Mouse (Mus musculus) testis, postnatal 14 days (tissue): ENCODE results near the gene Myh9.
"Not testable (repeated sequence)": the region's sequence is repeated elsewhere in the genome, so short reads cannot be mapped to it uniquely, and the experiment has no call there.

Experiments used
- DNase-seq: peaks from one replicate; pipeline ENCODE4 v3.0.0; 2021; ENCODE audit warnings: low spot score

Myh9 gene

DNA sequence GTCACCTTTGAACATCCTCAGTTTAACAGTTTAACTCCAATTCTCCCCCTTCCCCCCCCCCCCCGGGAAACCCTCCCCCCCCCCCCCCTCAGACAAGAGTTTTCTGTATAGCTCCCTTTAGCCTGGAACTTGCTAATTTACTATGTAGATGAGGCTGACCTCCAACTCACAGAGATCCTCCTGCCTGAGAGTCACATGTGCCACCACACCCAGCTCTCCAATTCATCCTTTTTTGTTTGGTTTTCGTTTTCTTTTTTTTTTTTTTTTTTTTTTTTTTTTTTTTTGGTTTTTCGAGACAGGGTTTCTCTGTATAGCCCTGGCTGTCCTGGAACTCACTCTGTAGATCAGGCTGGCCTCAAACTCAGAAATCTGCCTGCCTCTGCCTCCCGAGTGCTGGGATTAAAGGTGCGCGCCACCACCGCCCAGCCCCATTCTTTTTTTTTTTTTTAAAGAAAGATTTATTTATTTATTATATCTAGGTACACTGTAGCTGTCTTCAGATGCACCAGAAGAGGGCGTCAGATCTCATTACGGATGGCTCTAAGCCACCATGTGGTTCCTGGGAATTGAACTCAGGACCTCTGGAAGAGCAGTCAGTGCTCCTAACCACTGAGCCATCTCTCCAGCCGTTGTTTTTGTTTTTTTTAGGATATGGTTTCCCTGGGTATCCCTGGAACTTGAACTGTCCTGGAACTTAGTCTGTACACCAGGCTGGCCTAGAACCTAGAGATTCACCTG, 25.4 kb upstream of the Myh9 start:
- DNase-seq: not testable (repeated sequence)

DNA sequence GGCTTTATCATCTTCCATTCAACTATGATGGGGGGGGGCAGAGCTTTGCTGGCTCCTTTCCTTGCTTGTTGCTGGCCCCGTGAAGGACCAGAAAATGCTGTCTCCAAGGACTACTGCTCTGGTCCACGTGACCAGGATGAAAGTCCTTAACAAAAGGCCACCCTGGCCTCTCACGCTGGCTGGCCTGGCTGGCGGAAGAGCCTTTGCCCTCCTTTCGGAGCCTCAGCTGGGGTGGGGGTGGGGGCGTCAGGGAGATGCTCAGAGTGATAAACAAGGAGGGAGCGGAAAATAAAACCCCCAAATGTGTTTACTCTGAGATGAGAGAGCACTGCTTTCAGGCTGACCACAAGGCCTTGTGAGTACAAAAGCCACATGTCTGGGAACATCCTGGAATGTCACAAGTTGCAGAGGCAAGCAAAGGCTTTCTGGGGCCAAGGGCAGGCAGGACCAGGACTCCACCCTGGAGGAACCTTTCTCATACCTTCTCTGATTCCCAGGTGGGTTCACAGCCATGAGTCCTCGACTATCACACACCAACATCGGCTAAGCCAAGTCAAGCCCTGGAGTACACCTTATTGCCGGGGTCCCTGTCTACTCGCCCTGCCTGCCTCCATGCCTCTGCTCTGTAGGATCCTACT, 24.7 kb upstream of the Myh9 start:
- no peak for DNase-seq

DNA sequence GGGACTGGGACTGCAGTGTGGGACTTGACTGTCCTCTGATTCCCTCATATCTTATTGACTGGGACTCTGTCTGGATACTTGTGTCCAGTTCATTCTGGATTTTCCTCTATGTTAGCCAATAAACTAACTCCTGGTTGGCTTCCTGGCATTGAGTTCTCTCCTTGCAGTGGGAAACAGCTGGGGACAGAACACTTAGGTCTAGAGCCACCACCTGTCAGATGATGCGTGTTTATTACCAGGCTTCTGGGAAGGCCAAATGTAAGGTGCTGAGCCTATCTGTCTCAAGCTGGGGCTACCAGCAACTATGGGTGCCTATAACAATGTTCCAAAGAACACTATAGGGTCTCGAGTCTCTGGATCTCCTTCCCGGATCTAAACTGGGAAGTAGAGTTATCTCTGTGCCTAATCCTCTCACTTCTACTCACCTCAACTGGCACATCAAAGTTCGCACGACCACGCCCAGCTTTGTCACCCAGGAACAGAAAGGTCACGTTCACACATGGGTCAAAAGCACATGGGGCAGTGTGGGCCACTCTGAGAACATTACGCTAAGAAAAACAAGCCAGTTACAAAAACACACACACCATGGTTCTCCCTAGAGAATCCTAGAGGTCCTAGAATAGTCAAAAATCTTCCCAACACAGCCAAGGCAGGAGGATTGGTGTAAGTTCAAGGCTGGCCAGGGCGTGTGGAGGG, 22.2 kb upstream of the Myh9 start:
- no peak for DNase-seq

DNA sequence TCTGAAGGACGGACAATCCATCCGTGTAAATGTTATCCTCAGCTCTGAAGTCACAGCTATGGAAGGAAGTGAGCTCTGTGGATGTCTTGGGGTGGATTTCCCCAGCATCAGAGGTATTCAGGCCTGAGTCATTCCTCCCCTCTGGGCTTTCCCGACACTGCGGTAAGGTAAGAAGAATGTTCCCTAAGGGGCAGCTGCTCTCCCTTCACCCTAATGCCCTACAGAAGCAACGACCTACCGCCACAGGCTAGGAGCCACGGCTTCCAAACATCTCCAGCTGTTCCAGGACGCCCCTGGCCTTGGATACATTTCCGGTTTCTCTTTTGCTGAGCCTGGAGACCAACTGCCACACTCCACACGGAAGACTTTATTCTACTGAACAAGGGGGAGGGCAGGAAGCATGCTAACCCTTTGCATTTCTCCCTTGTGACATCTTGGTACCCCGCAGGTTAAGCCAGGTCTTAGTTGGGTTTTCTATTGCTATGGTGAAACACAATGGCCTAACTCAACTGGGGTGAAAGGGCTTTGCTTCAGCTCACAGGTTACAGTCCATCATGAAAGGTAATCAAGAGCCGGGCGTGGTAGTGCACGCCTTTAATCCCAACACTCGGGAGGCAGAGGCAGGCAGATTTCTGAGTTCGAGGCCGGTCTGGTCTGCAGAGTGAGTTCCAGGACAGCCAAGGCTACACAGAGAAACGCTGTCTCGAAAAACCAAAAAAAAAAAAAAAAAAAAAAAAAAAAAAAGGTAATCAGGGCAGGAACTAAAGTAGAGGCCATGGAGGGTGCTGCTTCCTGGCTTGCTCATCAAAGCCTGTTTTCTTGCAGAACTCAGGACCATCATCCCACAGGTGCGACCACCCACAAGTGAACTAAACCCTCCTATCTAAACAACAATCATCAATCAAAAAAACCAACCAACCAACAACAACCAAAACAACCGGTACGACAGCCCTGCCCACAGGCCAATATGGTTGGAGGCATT, 21.3 kb upstream of the Myh9 start:
- no peak for DNase-seq

DNA sequence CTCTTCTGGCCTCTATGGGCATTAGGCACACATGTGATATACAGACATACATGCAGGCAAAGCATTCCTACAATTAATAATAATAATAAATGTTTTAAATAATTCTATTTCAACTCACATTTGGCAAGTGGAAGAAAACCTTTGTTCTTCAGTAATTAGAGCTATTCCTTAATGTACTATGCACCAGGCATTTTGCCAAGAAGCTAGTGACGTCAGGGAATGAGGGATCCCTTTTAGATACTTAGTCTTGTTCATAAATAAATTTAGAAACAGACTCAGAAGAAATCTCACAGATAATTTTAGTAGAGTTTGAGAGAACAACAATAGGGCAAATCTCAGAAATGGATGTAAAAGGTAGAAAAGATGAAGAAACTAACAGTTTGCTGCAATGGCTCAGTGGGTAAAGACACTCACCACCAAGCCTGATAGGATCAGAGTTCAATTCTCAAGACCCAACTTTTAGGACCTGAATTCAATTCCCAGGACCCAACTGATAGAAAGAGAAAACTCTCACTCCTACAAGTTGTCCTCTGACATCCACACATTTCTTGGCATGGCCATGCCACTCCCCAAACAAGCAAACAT, 18.2 kb upstream of the Myh9 start:
- no peak for DNase-seq

DNA sequence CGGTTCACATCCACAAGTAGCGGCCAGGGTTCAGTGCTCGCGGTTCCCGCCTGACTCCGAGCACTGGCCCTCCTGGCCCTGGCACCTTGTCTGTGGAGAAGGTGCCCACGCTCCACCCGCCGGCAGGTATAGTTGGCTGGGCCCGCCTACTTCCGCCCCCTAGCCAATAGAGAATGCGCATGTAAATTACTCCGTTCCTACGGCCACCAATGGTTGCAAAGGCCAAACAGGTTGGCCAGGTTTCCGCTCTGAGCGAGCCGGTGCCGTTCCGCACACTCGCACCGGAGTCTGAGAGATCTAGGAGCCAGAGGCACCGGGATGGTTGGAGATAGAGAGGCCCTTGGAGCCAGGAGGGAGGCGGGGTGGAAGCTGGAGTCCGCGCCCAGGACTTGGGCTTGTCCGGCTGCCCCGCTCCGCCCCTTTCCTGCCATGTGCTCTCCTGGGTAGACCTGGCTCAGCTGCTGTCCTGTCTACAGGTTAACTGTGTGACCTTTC, 15.7 kb upstream of the Myh9 start:
- peak; percentile 86 for DNase-seq

DNA sequence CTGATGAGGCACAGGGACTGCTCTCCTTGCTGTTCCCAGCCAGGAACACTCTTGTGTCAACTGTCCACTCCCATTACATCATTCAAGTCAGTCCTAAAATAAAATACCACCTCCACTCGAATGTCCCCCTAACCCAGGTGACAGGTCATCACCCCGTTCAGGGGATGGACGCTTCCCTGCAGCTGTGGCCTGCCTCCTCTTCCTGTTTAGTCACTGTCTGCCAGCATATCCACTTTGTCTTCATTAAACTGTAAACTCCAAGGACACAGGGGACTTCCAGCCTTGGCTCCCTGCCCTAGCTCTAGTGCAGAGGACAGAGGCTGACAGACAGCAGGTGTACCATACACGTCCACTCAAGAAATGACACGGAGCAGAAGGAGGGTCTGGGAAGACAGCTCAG, 14.6 kb upstream of the Myh9 start:
- peak; percentile 31 for DNase-seq

DNA sequence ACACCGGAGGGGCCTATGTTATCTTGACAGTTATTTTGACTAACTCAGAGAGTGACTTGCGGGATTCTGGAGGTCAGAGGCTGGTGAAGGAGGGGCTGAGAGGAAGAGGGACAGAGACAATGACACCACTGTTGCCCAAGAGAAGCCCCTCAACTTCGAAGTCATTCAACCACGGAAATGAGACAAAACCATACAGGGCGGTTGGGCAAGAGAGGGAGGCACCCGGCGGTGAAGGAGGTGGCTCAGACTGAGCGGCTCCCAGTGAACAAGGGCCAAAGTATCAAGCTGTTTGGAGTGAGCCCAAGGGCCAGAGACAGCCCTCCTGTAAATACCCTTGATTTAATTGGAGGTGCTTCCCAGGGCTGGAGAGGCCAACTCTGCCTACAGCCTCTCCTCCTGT, 13.3 kb upstream of the Myh9 start:
- DNase-seq: no peak

DNA sequence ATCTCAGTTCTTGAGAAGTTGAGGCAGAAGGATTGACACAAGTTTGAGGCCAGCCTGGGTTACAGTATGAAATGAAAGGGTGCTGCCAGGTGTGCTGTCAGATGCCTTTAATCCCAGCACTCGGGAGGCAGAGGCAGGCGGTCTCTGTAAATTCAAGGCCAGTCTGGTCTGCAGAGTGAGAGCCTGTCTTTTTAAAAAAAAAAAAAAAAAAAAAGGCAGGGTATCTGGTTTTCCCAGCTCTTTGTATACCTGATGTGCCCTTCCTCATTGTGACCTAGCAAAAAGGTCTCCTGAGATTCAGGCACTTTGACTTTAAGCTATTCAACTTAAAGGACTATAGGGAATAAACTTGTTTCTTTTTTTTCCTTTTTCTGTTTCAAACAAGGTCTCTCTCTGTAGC, 10.0 kb upstream of the Myh9 start:
- DNase-seq: no peak

DNA sequence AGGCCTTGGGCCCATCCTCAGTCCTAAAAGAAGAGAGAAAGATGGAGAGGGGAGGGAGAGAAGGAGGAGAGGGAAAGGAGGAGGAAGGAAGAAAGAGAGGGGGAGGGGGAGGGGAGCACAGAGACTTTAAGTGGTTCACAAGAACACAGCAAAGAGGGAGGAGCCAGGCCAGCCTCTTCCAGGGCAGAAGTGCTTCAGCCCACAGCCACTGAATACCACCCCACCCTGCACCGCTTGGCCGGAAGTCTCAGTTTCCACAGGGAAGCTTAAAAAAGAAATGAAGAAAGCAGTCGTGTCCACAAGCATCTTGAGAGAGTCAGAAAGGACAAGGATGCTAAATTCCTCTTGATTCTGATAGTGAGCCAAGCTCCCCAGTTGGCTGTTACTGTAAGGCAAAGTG, 9.2 kb upstream of the Myh9 start:
- no peak for DNase-seq

DNA sequence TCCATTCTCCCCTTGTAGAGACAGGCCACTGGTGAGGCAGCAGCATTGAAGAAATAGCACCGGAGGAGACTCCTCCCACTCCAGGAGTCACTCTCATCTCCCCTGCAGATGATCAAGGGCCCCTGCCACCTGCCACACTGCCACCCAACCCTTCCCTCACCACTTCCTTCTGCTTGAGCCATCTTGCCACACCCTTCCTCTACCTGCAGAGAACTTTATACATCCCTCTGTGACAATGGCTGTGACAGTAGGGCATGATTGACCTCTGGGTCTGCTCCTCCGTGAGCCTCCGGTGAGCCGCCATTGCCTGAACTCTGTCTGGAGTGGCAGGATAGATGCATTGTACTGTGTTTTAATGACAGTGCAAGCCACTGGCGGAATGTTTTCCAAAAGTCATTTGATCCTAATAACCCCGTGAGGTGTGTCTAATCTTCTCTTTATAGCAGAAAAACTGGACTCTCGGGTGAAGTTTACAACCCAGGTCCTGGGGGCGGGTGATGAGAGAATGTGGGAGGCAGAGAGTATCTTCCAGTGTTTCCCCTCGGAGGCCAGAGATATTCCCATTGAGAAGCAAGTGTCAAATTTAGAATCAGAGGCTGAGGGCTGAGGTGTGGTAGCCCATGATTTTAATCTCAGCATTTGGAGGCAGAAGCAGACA, 7.7 kb upstream of the Myh9 start:
- DNase-seq: no peak

DNA sequence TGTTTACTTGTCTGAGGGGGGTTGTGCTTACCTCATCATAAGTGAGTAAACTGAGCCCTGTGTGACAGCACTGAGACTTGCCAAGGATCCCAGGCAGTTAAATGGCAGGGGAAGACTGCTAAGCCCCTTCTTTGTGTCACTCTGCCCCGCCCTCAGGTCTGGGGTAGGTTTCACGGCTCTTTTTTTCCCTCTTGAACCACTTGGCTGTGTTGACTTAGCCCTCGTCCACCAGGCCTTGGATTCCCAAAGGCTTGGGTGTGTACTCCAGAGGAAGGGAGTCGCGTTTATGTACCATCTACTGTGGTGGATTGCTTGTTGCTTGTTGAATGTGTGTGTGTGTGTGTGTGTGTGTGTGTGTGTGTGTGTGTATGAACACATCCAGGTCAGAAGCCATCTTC, 7.1 kb upstream of the Myh9 start:
- DNase-seq: no peak

DNA sequence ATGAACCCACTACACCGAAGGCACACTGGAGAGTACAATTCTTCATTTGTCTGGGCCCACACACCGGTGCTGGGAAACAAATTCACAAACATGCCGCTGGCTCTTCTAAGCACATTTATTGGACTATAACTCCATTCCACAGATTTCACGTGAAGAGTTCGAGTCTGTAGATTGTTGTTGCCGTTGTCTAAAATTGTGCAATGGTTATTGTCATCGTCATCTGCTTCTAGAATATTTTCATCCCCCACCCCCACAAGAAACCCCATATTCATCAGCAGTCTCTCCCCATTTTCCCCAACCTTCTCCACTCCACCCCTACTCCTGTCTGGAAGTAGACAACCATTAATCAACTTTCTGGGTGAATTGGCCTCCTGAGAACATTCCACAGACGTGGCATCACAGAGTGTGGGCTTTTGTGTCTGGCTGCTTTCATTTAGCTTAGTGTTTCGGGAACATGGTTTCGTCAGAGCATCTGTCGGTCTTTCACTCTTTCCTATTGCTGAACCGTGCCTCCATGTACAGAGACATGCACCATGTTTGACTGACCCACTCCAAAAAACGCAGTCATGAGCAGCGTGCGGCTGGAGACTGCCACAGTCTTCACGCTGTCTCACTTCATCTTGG, 6.6 kb upstream of the Myh9 start:
- DNase-seq: no peak

DNA sequence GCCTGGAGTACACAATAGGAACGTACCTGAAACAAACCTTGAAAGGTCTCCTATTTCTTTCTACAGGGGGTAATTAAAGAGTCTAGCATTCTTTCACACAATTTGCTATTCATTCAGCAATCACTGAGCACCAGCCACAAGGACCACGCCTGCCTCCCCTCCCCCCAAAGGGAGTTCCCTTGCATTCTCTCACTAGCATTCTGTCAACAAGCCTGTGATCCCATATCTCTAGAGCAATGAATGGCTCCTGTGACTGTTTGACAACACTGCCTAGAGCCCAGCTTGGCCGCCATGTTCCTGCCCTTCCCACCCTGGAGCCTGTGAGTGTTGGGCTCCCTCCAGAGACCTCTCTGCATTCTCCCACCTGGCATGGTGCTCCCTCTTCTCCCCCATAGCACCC, 5.9 kb upstream of the Myh9 start:
- no peak for DNase-seq

DNA sequence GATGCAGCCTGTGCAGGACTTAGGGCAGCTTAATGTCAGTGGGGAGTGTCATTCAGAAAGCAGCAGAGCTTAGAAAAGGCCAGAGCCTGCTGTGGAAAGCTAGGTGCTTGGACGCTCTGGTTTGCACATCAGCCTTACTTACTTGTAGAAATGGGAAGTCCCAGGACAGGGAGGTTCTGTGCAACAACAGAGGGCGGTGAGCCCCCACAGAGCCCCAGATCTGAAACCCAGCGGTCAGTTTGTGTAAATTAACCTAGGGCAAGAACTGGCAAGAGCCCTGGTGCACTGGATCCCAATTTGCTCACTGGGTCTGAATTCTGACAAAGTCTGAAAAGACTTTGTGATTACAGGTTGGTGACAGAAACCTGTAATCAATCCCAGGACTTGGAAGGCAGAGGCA, 5.1 kb upstream of the Myh9 start:
- DNase-seq: no peak

DNA sequence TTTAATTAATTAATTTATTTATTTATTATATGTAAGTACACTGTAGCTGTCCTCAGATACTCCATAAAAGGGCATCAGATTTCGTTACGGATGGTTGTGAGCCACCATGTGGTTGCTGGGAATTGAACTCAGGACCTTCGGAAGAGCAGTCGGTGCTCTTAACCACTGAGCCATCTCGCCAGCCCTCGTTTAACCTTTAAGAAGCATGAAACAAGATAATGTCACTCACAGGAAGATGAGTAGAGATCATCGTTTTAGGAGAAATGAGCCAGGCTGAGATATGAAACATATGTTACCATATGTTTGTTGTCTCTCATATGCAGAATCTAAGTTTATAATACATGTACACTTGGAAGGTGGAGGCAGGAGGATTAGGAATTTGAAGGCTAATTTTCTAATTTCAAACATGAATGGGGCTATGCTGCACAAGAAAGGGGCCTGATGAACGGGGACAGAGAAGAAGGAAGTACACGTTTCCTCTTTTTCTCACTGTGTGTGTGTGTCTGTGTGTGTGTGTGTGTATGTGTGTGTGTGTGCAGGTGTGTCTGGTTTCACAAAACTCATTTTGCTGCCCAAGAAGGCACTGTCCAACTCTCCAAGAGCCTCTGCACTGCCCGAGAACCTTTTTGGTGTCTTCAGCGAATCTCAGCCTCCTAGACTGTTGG, 4.1 kb upstream of the Myh9 start:
- DNase-seq: not testable (repeated sequence)

DNA sequence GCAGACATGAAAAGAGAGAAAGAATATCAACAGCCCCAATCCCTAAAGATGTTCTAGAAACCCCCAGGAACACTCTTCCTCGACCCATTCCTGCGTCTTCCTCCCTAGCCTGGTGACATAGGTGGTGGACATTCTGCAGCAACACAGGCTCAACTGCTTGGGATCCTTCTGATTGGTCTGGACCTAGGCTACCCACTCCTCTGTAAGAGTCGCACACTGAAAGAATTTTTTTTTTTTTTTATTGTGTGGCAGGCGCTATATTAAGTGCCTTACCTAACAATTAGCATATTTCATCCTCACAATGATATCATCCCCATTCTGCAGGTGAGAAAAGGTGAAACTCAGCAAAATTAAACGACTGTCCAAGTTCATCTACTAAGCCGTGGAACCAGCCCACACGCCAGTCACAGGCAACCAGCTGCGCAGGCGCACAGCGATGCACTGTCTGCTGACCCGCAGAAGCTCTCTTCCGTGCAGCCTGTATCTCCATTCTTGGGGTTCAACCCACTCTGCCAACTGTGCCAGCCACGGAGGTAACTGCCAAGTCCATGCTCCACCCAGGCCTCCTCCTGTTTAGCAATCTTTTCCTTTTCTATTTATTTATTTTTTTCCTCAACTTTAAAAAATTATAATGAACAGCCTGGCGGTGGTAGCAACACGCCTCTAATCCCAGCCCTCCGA, 3.1 kb upstream of the Myh9 start:
- peak; percentile 53 for DNase-seq

DNA sequence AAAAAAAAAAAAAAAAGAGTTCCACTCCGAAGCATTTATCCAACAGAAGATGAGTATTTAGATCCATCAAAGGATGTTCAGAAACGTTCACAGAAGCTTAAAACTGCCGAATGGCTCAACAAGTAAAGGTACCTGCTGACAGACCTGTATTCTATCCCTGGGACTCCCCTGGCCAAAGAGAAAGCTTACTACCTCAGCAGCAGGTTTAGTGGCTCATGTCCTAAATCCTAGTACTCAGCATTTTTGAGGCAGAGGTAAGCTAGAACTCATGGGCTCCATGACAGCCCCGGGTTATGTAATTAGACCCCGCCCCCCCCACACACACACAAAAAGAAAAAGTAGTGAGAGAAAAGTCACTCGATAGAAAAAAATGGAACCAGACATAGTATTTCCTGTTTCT, 2.1 kb upstream of the Myh9 start:
- no peak for DNase-seq

DNA sequence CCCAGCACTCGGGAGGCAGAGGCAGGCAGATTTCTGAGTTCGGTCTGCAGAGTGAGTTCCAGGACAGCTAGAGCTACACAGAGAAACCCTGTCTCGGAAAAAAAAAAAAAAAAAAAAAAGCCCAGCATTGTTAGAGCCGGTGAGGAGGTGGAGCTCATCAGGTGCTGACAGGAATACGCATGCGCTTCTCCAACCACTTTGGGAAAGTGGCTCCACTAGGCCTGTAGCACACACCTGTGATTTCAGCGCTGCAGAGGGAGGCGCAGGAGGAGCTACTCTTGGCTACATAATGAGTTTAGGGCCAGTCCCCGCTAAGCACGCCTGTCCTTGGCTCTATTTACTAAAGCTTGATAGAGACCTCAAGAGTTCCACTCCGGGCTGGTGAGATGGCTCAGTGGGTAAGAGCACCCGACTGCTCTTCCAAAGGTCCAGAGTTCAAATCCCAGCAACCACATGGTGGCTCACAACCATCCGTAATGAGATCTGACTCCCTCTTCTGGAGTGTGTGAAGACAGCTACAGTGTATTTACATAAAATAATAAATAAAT, 1.6 kb upstream of the Myh9 start:
- peak; percentile 64 for DNase-seq
